Mouse (Mus musculus) heart, embryonic 13.5 days (tissue): ENCODE results near the gene Zfp593. TPM values are rescaled to one million over a fixed set of nuclear protein-coding genes. Genes with fewer than 3 reads are reported as not detected.

Source experiments
- ATAC-seq: fragments of 200-750 bp; cut with Nextera tagmentation; 2 replicates; pipeline ENCODE4 v1.8.0; 2017; ENCODE audit warnings: moderate TSS enrichment; ENCODE audit not compliant: insufficient number of reproducible peaks, low FRiP score, low TSS enrichment; ENCODE audit errors: extremely low read depth
- H3K27ac ChIP-seq: fragments of 300-500 bp; sonication (generic); replicated peaks from 2 replicates; pipeline ENCODE4 v1.5.1; 2015; ENCODE audit warnings: moderate library complexity, mild to moderate bottlenecking, inconsistent platforms
- H3K27me3 ChIP-seq: fragments of 300-500 bp; sonication (generic); replicated peaks from 2 replicates; pipeline ENCODE4 v1.6.1; 2015; ENCODE audit warnings: mild to moderate bottlenecking, inconsistent platforms
- H3K36me3 ChIP-seq: fragments of 300-500 bp; sonication (generic); 2 replicates; pipeline ENCODE4 v1.6.1; 2015; ENCODE audit warnings: mild to moderate bottlenecking, inconsistent platforms
- H3K4me1 ChIP-seq: fragments of 300-500 bp; sonication (generic); 2 replicates; pipeline ENCODE4 v1.6.1; 2015; ENCODE audit warnings: inconsistent platforms
- H3K4me2 ChIP-seq: fragments of 300-500 bp; sonication (generic); 2 replicates; pipeline ENCODE4 v1.6.1; 2015; ENCODE audit warnings: inconsistent platforms, mild to moderate bottlenecking, moderate library complexity
- H3K4me3 ChIP-seq: fragments of 300-500 bp; sonication (generic); 2 replicates; pipeline ENCODE4 v1.5.1; 2015; ENCODE audit warnings: moderate library complexity, mild to moderate bottlenecking, inconsistent platforms
- H3K9ac ChIP-seq: fragments of 300-500 bp; sonication (generic); 2 replicates; pipeline ENCODE4 v1.6.1; 2015; ENCODE audit warnings: inconsistent platforms, mild to moderate bottlenecking, moderate library complexity
- H3K9me3 ChIP-seq: fragments of 300-500 bp; sonication (generic); 2 replicates; pipeline ENCODE4 v1.6.1; 2016; ENCODE audit warnings: inconsistent platforms
- WGBS: fragments of 180-500 bp; shearing (Covaris S2); methylation state at CpG from one replicate; pipeline ENCODE4 v1.1.7; 2015; ENCODE audit warnings: mixed read lengths; 5-methylcytosine and 5-hydroxymethylcytosine counted together
- polyA plus RNA-seq: library from polyadenylated mRNA; unstranded; fragments of >200 nt; fragmentation: Nextera tagmentation; extraction: Ambion mirVana; gene quantifications from 2 replicates; pipeline ENCODE4 v1.2.1, GENCODE M21; 2015

Gene Zfp593
- polyA plus RNA-seq, 1 experiment from 2014 or later = 9.2 TPM

GRCm38 (mm10) chr4:134246256-134246655, 864 bp upstream of the Zfp593 start:
- H3K36me3 ChIP-seq = no peaks in the 10 kb centered on the region
- H3K27me3 ChIP-seq = peaks cover 53% of the 10 kb centered on the region
- H3K4me1 ChIP-seq = peaks cover 37% of the 10 kb centered on the region
- H3K9ac ChIP-seq = no peak overlapping the region
- no peak overlapping the region for H3K4me3 ChIP-seq
- no peak overlapping the region for H3K27ac ChIP-seq
- ATAC-seq = no peak
- 53% methylated on average over 4 of the region's 4 CpGs for WGBS
- H3K4me2 ChIP-seq = no peak overlapping the region
- no peaks in the 10 kb centered on the region for H3K9me3 ChIP-seq

GRCm38 (mm10) chr4:134243516-134244250, 1.7 kb downstream of the Zfp593 start, which contains the start of gene E130218I03Rik:
Gene E130218I03Rik, plus strand, starts transcription at chr4:134243662.
- WGBS = 87% methylated on average over 17 of the region's 17 CpGs
- no peak for ATAC-seq
- H3K27me3 ChIP-seq = peaks cover 29% of the 10 kb centered on the region
- H3K27ac ChIP-seq = no peak within 1 kb of the TSS
- H3K4me1 ChIP-seq = peaks cover 20% of the 10 kb centered on the region
- peak within 1 kb of the TSS; percentile 79 for H3K4me3 ChIP-seq
- H3K9me3 ChIP-seq = no peaks in the 10 kb centered on the region
- peak within 1 kb of the TSS; percentile 98 for H3K4me2 ChIP-seq
- peak within 1 kb of the TSS; percentile 88 for H3K9ac ChIP-seq
- no peaks in the 10 kb centered on the region for H3K36me3 ChIP-seq

GRCm38 (mm10) chr4:134238686-134239085, 6.7 kb downstream of the Zfp593 start:
- H3K4me2 ChIP-seq = peak overlapping the region; percentile 83
- 11% methylated on average over 10 of the region's 10 CpGs for WGBS
- H3K9me3 ChIP-seq = no peaks in the 10 kb centered on the region
- no peaks in the 10 kb centered on the region for H3K36me3 ChIP-seq
- no peak for ATAC-seq
- peak overlapping the region; percentile 72 for H3K9ac ChIP-seq
- peaks cover 37% of the 10 kb centered on the region for H3K27me3 ChIP-seq
- peaks cover 16% of the 10 kb centered on the region for H3K4me1 ChIP-seq
- H3K4me3 ChIP-seq = peak overlapping the region; percentile 52
- no peak overlapping the region for H3K27ac ChIP-seq

- H3K27me3 ChIP-seq = peaks cover 41% of the 10 kb centered on the region
Observed at GRCm38 (mm10) chr4:134238279-134238651, 7.1 kb downstream of the Zfp593 start, which contains the start of gene Cnksr1. Gene Cnksr1, minus strand, starts transcription at chr4:134238399.

GRCm38 (mm10) chr4:134237582-134238278, 7.7 kb downstream of the Zfp593 start:
- peak overlapping the region; percentile 52 for H3K4me3 ChIP-seq
- peak overlapping the region; percentile 83 for H3K4me2 ChIP-seq
- no peak for ATAC-seq
- H3K9ac ChIP-seq = peak overlapping the region; percentile 72
- H3K27me3 ChIP-seq = peaks cover 46% of the 10 kb centered on the region
- H3K36me3 ChIP-seq = no peaks in the 10 kb centered on the region
- H3K27ac ChIP-seq = no peak overlapping the region
- H3K9me3 ChIP-seq = no peaks in the 10 kb centered on the region
- peaks cover 16% of the 10 kb centered on the region for H3K4me1 ChIP-seq
- WGBS = 20% methylated on average over 19 of the region's 19 CpGs

More at GRCm38 (mm10) chr4:134238279-134238651, 7.1 kb downstream of the Zfp593 start, which contains the start of gene Cnksr1:
- Histone ChIP-seq H3K36me3 (no peaks in the 10 kb centered on the region), H3K9ac (peak within 1 kb of the TSS; percentile 72), H3K9me3 (no peaks in the 10 kb centered on the region), H3K27ac (no peak within 1 kb of the TSS), H3K4me2 (peak within 1 kb of the TSS; percentile 83), H3K4me1 (peaks cover 16% of the 10 kb centered on the region), H3K4me3 (peak within 1 kb of the TSS; percentile 52)
- under 1% methylated on average over 18 of the region's 18 CpGs for WGBS
- no peak for ATAC-seq

GRCm38 (mm10) chr4:134234876-134235275, 10.5 kb downstream of the Zfp593 start:
- H3K9me3 ChIP-seq = no peaks in the 10 kb centered on the region
- no peak overlapping the region for H3K27ac ChIP-seq
- ATAC-seq = no peak
- H3K27me3 ChIP-seq = peaks cover 52% of the 10 kb centered on the region
- no peaks in the 10 kb centered on the region for H3K36me3 ChIP-seq
- peaks cover 16% of the 10 kb centered on the region for H3K4me1 ChIP-seq
- no peak overlapping the region for H3K9ac ChIP-seq
- no peak overlapping the region for H3K4me2 ChIP-seq
- WGBS = 63% methylated on average over 5 of the region's 5 CpGs
- H3K4me3 ChIP-seq = no peak overlapping the region

GRCm38 (mm10) chr4:134230431-134230830, 15.0 kb downstream of the Zfp593 start:
- Histone ChIP-seq H3K9me3 (no peaks in the 10 kb centered on the region), H3K27me3 (peaks cover 30% of the 10 kb centered on the region), H3K9ac (no peak overlapping the region), H3K4me1 (no peaks in the 10 kb centered on the region), H3K27ac (no peak overlapping the region), H3K36me3 (no peaks in the 10 kb centered on the region), H3K4me2 (no peak overlapping the region), H3K4me3 (no peak overlapping the region)
- 25% methylated on average over 8 of the region's 8 CpGs for WGBS
- ATAC-seq = no peak

GRCm38 (mm10) chr4:134227194-134227593, 18.2 kb downstream of the Zfp593 start, which contains the start of gene Catsper4:
Gene Catsper4, minus strand, starts transcription at chr4:134227383.
- Histone ChIP-seq H3K4me1 (no peaks in the 10 kb centered on the region), H3K9ac (no peak within 1 kb of the TSS), H3K27me3 (peaks cover 11% of the 10 kb centered on the region; the same call in 1 of the 2 replicates), H3K36me3 (no peaks in the 10 kb centered on the region), H3K27ac (no peak within 1 kb of the TSS), H3K9me3 (no peaks in the 10 kb centered on the region), H3K4me3 (no peak within 1 kb of the TSS), H3K4me2 (no peak within 1 kb of the TSS)
- 56% methylated on average over 8 of the region's 8 CpGs for WGBS
- no peak for ATAC-seq

- no peak overlapping the region for H3K4me3 ChIP-seq
- 53% methylated on average over 11 of the region's 11 CpGs for WGBS
- H3K4me2 ChIP-seq = no peak overlapping the region
- H3K27me3 ChIP-seq = peaks cover 7% of the 10 kb centered on the region; the same call in 1 of the 2 replicates
- no peak overlapping the region for H3K9ac ChIP-seq
- no peaks in the 10 kb centered on the region for H3K9me3 ChIP-seq
- no peaks in the 10 kb centered on the region for H3K36me3 ChIP-seq
- no peak for ATAC-seq
- no peaks in the 10 kb centered on the region for H3K4me1 ChIP-seq
- H3K27ac ChIP-seq = no peak overlapping the region
Observed at GRCm38 (mm10) chr4:134222793-134223600, 22.4 kb downstream of the Zfp593 start.

- 58% methylated on average over 6 of the region's 6 CpGs for WGBS
Observed at GRCm38 (mm10) chr4:134206488-134207053, 38.8 kb downstream of the Zfp593 start.

More at GRCm38 (mm10) chr4:134206488-134207053, 38.8 kb downstream of the Zfp593 start:
- H3K27ac ChIP-seq = no peak overlapping the region
- no peak for ATAC-seq
- no peak overlapping the region for H3K9ac ChIP-seq
- peaks cover 7% of the 10 kb centered on the region; the same call in 1 of the 2 replicates for H3K4me1 ChIP-seq
- no peak overlapping the region for H3K4me2 ChIP-seq
- no peaks in the 10 kb centered on the region for H3K36me3 ChIP-seq
- H3K27me3 ChIP-seq = peaks cover 5% of the 10 kb centered on the region; the same call in 1 of the 2 replicates
- H3K9me3 ChIP-seq = no peaks in the 10 kb centered on the region
- H3K4me3 ChIP-seq = no peak overlapping the region
